Mouse (Mus musculus) CD8-positive naive resting alpha-beta T cell, adult 2 months (primary cell): ENCODE results near the gene Tex13c1.

ENCODE experiments used
- DNase-seq, 2 experiments: peaks; one replicate each; pipeline ENCODE4 v3.0.0; 2022; ENCODE audit warnings: low read depth in 2 of 2, low spot score in 2 of 2

The Tex13c1 gene

DNA sequence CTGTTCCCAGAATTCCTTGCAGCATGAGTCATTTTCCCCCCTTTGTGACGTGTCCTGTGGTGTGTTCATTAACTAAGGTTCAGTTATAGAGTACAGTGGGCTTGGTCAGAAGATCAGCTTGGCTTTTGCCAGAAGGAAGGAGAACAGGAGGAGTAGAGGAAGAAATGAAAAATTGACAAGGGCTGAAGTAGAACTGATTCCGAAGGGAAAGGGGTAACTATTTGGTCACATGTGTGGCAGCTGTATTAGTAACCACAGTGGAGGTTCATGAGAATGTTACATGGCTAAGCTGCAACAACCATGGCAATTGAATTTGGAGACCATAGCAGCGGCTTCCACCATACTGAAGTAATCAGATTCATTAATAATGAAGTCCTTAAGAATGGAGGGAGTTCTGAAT, at the start of gene Tex13c1:
TSS of gene Tex13c1 (plus strand) at position 301 of the 400 bp plus-strand sequence.
- no peak for DNase-seq
